Mouse (Mus musculus) heart, postnatal 25 days (tissue): ENCODE data around the gene Zfp764. TPM values are rescaled to one million over a fixed set of nuclear protein-coding genes. Genes with fewer than 3 reads are reported as not detected.

Experiments
- total RNA-seq, 2 experiments: library from RNA; stranded (reverse); gene quantifications; 2 replicates each; pipeline ENCODE4 v1.2.3; 2021

The Zfp764 gene
- total RNA-seq, 2 experiments from 2014 or later, result 2.7 to 2.8 TPM

Other genes with a start within 250 kb of the Zfp764 start
- gene Cd2bp2, start 210.8 kb downstream of the Zfp764 start, total RNA-seq, result 10 to 100 TPM; 35.6 to 38.1 TPM
- gene Tbc1d10b, start 198.4 kb downstream of the Zfp764 start, total RNA-seq, result 10 to 100 TPM; 28.8 to 29.1 TPM
- gene Mylpf, start 197.9 kb downstream of the Zfp764 start, total RNA-seq, result 1 to 10 TPM in 1 of 2 experiments, under 1 TPM in 1; 0.99 to 2.9 TPM
- gene Zfp553, start 173.8 kb downstream of the Zfp764 start, total RNA-seq, result 1 to 10 TPM; 6.0 to 7.1 TPM
- 1 to 10 TPM; 3.2 to 6.7 TPM for gene Sept1, start 173.7 kb downstream of the Zfp764 start, total RNA-seq
- gene Zfp771, start 162.5 kb downstream of the Zfp764 start, total RNA-seq, result 10 to 100 TPM; 17.1 to 20.9 TPM
- 10 to 100 TPM; 46.7 to 47.5 TPM for gene Dctpp1, start 146.1 kb downstream of the Zfp764 start, total RNA-seq
- gene Sephs2, start 132.8 kb downstream of the Zfp764 start, total RNA-seq, result 10 to 100 TPM; 27.8 to 30.0 TPM
- gene Itgal, start 110.6 kb downstream of the Zfp764 start, total RNA-seq, result 1 to 10 TPM; 1.2 to 2.0 TPM
- gene Zfp768, start 61.2 kb downstream of the Zfp764 start, total RNA-seq, result 10 to 100 TPM; 35.4 to 41.3 TPM
- 1 to 10 TPM; 3.4 to 4.7 TPM for gene Zfp747, start 30.8 kb downstream of the Zfp764 start, total RNA-seq
- 1 to 10 TPM; 2.2 to 2.3 TPM for gene 9130019O22Rik, start 19.7 kb downstream of the Zfp764 start, total RNA-seq
- gene E430018J23Rik, start 13.2 kb downstream of the Zfp764 start, total RNA-seq, result 1 to 10 TPM; 4.4 to 5.3 TPM
- gene Zfp688, start 15.2 kb upstream of the Zfp764 start, total RNA-seq, result 1 to 10 TPM; 2.8 TPM
- gene Zfp689, start 42.3 kb upstream of the Zfp764 start, total RNA-seq, result 1 to 10 TPM; 1.7 to 1.9 TPM
- 10 to 100 TPM; 26.0 to 26.3 TPM for gene Prr14, start 52.8 kb upstream of the Zfp764 start, total RNA-seq
- 10 to 100 TPM; 32.9 to 34.0 TPM for gene Fbrs, start 72.4 kb upstream of the Zfp764 start, total RNA-seq
- gene Srcap, start 105.2 kb upstream of the Zfp764 start, total RNA-seq, result 10 to 100 TPM; 54.4 to 58.7 TPM
- gene Gm42715, start 112.8 kb upstream of the Zfp764 start, total RNA-seq, result 10 to 100 TPM in 1 of 2 experiments, 1 to 10 TPM in 1; 10.0 to 10.1 TPM
- gene Tmem265, start 154.6 kb upstream of the Zfp764 start, total RNA-seq, result not detected
- 10 to 100 TPM; 15.6 to 18.9 TPM for gene Phkg2, start 166.5 kb upstream of the Zfp764 start, total RNA-seq
- 10 to 100 TPM; 11.3 to 11.4 TPM for gene Ccdc189, start 181.8 kb upstream of the Zfp764 start, total RNA-seq
- 10 to 100 TPM; 37.8 to 44.8 TPM for gene Rnf40, start 181.9 kb upstream of the Zfp764 start, total RNA-seq
- gene Zfp629, start 209.0 kb upstream of the Zfp764 start, total RNA-seq, result 10 to 100 TPM; 22.2 to 25.5 TPM